Mouse (Mus musculus): Measurements from ENCODE around the gene Pth1r.
"Not testable (repeated sequence)": the region's sequence is repeated elsewhere in the genome, so short reads cannot be mapped to it uniquely, and the experiment has no call there.

Gene Pth1r

GRCm38 (mm10) chr9:110685187-110685586, 61.8 kb downstream of the Pth1r start:
- in situ Hi-C loops (cut with MboI; ENCODE audit: low sequenced_read_pairs) = no loop called here

DNA sequence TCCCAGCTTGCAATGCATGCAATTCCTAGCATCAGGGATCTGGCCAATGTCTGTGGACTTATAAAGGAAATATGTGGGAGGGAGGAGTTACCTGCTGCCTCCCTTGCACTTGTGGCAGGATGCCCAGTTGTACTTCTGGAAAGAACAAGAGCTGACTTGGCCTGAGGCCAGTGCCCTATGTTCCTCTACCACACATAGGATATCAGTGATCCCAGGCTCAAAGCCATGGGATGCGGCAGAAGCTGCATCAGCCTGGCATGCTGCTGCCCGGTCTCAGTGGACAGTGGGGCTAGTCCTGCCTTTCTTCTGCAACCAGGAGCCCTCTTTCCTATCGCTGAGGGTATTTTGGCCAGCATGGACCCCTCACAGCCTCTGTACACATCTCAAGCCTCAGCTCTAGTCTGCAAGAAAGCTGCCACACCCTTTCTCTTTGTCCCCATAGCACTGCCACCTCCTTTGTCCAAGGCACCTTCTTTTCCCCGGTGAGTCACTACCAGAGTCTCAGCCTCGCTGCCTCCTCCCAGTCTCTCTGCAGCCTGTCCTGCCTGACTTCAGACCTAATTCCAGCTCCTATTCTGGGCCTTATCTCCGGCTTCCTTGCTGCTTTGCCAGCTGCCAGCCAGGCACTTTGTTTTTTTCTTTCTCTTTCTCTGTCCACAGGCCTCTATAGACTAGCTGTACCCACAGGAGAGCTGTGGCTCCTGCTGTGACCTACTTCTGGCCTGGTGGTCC, 62.7 kb downstream of the Pth1r start:
- in situ Hi-C loops (cut with MboI; ENCODE audit: low sequenced_read_pairs) = no loop called here

GRCm38 (mm10) chr9:110683574-110684099, 63.3 kb downstream of the Pth1r start:
- in situ Hi-C loops (cut with MboI; ENCODE audit: low sequenced_read_pairs) = no loop called here

DNA sequence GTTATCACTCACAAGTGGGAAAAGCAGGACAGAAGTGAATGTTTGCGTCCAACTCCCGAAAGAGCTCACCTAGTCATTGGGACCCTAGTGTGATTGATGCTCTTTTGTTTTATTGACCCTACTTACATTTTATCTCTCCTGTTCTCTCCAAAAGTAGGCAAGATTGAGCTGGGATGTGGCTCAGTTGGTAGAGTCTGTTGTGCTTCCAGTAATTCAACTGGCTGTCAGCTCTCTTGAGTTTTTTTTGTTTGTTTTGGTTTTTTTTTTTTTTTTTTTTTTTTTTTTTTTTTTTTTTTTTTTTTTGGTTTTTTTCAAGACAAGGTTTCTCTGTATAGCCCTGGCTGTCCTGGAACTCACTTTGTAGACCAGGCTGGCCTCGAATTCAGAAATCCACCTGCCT, 64.2 kb downstream of the Pth1r start:
- in situ Hi-C loops (cut with MboI; ENCODE audit: low sequenced_read_pairs) = not testable (repeated sequence)

GRCm38 (mm10) chr9:110682255-110682654, 64.7 kb downstream of the Pth1r start:
- in situ Hi-C loops (cut with MboI; ENCODE audit: low sequenced_read_pairs) = no loop called here

- in situ Hi-C loops (cut with MboI; ENCODE audit: low sequenced_read_pairs) = no loop called here
These were observed 65.1 kb downstream of the Pth1r start for GRCm38 (mm10) chr9:110681817-110682216.

DNA sequence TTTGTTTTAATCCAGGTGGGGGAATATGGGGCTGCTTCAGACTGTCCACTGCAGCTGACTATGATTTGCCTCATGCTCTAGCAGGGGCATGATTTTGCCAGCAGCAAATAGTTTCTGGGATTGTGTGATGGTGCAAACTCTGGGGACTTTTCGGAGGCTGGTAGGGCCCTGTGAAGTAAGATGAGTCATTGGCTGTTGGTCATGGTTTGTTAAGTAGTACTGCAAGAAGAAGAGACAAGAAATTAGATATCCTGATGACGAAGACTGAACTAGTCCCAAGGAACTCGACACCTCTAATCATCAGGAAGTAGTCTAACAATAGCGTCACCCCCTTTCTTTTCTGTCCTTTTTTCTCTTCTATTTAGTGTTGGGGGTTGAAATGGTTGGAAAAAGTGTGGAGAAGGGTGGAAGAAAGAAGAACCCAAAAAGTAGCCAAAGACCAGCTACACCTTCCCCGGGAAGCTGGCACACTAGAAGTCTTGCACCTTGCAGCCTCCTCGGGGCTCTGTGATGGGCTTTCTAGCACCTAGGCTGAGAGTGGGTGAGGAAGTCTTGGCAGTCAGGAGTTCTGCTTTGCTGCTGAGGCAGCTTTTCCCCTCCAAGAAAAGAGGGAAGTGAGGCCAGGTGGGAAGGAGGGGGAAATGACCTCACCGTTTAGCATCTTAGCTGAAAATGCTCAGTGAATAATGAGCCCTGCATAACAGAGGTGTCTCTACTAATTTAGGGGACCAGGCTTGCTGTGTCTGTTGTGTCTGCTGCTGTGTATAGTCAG, 66.0 kb downstream of the Pth1r start:
- in situ Hi-C loops (cut with MboI; ENCODE audit: low sequenced_read_pairs) = no loop called here

DNA sequence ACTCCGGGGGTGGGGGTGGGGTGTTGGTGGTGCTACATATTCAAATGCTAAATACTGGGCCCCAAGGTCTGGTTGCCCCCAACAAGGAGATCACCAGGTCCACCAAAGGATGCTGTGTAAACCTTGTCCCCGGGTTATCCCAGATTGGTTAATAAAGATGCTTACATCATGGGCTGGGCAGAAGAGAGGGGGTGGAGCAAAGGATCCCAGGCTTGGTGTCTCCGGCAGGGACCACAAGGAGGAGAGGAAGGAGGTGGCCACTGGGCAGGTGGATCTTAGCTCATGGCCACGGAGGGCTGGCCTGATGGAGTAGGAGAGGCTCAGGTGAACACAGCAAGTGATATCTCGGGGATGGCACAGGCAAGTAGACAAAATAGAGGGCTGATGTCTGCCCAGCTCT, 68.1 kb downstream of the Pth1r start:
- in situ Hi-C loops (cut with MboI; ENCODE audit: low sequenced_read_pairs) = no loop called here

- in situ Hi-C loops (cut with MboI; ENCODE audit: low sequenced_read_pairs) = no loop called here
These were observed 70.4 kb downstream of the Pth1r start for GRCm38 (mm10) chr9:110676492-110676911.

DNA sequence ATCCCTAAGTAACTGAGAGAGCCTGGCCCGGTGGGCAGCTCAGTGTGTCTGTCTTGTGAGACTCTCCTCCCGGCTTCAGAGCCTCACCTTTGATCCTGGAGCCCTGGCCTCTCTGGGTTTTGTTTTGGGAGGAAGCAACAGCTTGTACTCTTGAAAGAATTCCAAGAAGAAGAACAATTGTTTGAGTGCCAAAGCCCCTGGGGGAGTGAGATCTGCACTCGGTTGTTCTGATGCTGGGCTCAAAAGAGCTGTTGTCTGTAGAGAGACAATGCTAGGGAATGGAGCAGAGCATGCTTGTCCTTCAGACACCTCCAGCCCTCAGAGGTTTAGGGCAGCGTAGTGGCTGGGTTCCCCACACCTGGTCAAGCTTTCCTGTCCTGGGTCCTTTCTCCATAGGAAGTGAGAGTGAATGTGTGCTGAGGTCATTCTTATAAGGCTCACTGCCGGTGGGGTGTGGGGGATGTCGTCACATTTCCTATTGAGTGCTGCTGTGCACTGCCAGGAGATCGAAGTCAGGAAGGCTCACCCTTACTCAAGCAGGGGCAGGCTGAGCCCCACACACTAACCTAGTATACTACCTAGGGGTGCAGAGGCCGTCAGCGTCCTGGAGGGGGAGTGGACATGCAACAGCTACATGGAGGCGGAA, 73.7 kb downstream of the Pth1r start:
- in situ Hi-C loops (cut with MboI; ENCODE audit: low sequenced_read_pairs) = no loop called here

DNA sequence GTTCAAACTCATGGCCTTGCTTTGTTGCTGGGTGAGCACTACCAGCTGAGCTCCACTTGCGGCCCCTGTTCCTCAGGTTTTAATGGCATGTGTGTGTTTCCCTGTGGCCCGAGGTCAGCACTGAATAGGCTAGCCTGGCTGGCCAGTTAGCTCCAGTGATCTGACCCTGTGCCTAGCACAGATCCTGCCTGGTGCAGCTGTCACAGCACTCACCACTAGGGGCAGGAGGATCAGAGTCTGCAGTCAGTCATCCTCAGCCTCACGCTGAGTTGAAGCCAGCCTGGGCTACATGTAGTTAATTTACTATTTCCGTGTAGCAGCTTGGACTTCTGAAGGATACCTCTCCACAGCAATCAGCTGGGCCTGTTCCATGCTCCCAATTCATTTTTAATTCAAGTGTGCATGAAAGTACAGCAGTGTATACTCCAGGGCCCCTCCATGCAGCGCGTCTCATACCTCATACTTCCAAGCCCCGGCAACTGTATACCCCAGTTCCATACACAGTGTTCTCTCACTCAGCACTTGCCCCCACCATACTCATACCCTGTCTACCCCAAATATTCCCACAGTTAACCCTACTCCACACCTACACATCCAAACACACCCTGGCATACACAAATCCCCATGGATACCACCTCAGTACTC, 74.4 kb downstream of the Pth1r start:
- in situ Hi-C loops (cut with MboI; ENCODE audit: low sequenced_read_pairs) = no loop called here

Measured in CH12F3 (cell line).